Mouse (Mus musculus): ENCODE results near the gene Pear1. TPM values are rescaled to one million over a fixed set of nuclear protein-coding genes. Genes with fewer than 3 reads are reported as not detected.

The Pear1 gene
- total RNA-seq, 1 experiment from 2014 or later = 8.4 TPM

DNA sequence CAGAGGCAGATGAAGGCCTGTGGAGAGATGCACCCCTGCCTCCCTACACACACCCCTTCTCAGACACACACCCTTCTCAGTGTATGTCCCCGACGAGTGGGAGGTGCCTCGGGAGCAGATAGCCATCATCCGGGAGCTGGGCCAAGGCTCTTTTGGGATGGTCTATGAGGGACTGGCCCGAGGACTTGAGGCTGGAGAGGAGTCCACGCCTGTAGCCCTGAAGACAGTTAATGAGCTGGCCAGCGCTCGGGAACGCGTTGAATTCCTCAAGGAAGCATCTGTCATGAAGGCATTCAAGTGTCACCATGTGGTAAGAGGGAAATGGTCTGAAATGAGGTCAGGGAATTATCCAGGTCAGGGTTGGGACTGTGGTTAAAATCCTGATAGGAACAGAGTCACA lies 11.2 kb downstream of the Pear1 start:
- ATAC-seq (ENCODE audit: extremely low read depth, insufficient number of reproducible peaks, low FRiP score, poor library complexity, severe bottlenecking) = no peak

DNA sequence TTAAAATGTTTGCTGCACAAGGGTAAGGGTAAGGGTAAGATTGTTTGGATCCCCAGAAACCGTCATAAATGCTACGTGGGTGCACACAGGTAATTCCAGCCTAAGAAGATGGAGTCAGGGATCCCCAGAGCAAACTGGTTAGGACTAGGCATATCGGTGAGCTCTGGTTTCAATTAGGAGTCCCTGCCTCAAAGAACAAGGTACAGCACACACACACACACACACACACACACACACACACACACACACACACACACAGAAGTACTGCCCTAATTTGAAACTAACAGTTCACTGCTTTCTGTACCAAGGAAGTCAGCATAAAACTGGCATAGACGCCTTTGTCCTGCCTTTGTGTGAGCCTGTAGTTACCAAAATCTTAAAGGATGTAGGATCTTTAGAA lies 11.7 kb downstream of the Pear1 start:
- ATAC-seq (ENCODE audit: extremely low read depth, insufficient number of reproducible peaks, low FRiP score, poor library complexity, severe bottlenecking) = no peak

DNA sequence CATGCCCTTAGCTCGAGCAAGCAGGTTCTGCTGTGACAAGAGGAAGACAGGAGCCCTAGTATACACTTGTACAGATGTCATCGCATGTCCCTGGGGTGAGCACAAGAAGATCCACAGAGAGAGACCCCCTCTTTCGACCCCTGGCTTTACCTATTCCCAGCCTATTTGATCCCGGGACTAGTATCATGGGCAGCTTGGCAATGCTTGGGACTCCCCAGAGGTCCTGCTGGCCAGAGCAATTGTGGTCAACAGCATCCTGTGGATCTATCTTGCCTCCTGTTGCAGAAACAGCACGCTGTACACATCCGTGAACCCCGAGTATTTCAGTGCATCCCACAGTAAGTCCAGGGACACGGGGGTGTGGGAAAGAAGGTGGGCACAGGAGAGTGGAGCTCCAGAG lies 12.8 kb downstream of the Pear1 start:
- ATAC-seq (ENCODE audit: extremely low read depth, insufficient number of reproducible peaks, low FRiP score, poor library complexity, severe bottlenecking) = no peak

DNA sequence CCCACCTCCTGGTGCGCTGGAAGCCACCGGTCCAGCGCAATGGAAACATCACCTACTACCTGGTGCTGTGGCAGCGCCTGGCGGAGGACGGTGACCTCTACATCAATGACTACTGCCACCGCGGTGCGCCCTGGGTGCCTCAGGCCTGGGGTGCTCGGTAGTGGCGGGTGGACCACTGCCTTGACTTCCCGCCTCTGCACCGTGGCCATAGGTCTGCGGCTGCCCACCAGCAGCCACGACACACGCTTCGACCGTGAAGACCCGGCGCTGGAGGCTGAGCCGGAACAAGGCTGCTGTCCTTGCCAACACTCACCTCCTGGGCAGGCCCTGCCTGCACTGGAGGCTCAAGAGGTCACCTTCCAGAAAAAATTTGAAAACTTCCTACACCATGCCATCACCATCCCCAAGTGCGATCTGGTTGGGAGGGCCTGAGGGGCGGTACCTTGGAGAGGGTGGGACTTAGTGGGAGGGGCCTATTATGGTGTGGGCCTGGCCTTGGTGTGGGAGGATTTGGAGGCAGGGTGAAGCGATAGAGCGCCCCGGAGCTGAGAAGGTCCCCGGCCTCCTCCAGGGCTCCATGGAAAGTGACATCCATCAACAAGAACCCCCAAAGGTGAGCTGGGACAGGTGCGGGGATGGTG lies 14.7 kb downstream of the Pear1 start:
- no peak for ATAC-seq (ENCODE audit: extremely low read depth, insufficient number of reproducible peaks, low FRiP score, poor library complexity, severe bottlenecking)

DNA sequence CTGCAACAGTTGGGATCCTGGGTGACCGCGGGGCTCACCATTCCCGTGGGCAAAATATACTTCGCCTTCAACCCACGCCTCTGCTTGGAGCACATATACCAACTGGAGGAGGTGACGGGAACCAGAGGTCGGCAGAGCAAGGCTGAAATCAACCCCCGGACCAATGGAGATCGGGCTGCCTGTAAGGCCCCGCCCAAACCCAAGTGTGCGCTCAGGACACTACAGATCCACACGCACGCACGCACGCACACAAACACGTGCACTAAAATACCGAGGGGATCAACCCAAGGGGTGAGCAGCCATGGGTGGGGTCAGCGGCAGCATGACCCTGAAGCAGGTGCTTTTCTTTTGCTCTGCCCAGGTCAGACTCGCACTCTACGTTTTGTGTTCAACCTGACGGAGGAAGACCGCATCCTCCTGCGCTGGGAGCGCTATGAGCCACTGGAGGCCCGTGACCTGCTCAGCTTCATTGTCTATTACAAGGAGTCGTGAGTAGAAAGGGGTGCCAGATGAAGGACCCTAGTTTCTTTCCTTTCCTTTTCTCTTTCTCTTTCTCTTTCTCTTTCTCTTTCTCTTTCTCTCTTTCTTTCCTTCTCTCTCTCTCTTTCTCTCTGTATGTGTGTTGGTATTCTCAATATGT lies 19.9 kb downstream of the Pear1 start:
- ATAC-seq (ENCODE audit: extremely low read depth, insufficient number of reproducible peaks, low FRiP score, poor library complexity, severe bottlenecking) = 0 out of 2 replicates have a peak, but pooled peaks have one; percentile 13

DNA sequence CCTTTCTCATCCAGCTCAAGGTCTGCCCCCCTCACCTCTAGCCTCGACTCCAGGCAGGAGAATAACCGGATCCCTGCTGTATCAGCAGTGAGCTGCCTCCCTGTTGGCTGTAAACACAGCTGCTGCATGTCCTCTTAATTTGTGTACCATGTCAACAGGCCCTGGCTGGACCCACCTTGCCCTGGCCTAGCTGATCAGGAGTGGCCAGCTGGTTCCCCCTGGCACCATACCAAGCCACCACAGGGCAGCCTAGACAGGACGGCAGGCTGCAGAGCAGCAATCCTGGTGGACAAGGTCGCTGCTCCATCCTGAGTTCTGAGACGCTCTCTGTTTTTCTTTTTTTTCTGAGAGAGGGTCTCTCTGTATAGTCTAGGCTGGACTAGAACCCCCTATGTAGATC lies 22.4 kb downstream of the Pear1 start:
- no peak for ATAC-seq (ENCODE audit: extremely low read depth, insufficient number of reproducible peaks, low FRiP score, poor library complexity, severe bottlenecking)

DNA sequence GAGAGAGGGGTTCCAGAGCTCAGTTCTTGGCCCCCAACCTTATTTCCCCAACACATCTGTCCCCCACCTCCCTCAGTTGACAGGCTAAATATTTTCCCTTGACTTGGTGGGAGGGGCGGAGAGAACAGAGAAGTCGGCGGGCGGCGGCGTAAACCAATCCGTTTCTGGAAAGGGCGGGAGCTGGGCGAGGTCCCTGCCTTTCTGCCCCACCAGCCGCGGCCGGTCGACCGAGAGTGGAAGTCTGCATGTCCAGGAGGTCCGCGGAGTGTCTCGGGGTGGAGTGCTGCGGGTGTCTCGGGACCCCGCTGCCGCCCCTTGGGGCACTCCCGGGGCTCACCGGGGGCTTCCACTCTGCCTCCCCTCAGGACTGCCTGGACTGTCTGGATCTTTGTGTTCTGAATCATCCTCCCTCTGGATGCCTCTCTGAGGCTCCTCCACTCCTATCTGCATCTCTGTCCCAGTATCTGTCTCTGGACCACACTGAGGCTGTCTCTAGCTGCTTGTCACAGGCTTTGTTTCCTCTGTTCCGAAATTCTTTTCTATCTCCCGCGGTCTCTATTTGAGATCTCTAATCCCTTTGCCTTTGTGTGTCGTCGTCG lies 27.3 kb downstream of the Pear1 start, which contains the start of gene Insrr:
Gene Insrr, plus strand, starts transcription at position 216 of the 599 bp plus-strand sequence.
- no peak for ATAC-seq (ENCODE audit: extremely low read depth, insufficient number of reproducible peaks, low FRiP score, poor library complexity, severe bottlenecking)

DNA sequence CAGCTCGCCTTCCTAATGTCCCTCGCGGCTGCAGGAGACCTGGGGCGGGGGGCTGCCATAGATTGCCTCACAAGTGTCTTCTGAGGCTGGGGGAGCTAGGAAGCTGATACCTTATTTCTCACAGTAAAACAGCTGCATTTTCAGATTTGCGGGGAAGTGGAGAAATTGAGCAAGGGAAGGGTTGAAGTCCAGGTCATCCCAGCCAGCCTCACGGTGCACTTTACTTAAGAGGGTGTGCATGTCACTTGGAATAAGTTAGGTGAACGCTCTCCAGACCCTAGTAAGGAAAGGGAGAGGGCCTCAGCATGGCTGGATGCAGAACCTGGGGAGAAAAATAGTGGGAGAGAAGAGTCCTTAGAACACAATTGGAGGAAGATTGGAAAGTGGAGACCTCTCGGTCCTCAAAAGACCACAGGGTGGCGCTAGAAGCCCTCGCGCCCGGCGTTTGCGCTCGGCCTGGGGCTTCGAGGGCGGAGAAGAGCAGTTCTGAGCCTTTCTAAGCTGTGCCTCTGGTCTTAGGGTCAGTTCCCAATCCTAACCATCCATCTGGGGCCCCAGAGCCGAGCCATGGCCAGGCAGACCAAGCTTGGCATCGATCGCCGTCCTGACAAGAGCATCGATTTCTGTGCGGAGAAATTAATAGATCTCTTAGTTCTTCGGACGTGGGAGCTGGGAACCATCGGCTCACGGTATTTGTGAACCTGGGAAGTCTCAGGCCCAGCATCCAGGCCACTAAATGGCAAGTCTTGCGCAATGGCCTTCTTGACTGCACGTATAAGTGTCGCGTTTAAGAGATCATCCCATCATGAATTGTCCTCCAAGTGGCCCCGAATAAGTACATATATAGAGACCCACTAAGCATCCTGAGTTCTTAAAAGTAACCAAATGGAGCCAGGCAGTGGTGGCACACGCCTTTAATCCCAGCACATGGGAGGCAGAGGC lies 28.5 kb downstream of the Pear1 start:
- no peak for ATAC-seq (ENCODE audit: extremely low read depth, insufficient number of reproducible peaks, low FRiP score, poor library complexity, severe bottlenecking)

DNA sequence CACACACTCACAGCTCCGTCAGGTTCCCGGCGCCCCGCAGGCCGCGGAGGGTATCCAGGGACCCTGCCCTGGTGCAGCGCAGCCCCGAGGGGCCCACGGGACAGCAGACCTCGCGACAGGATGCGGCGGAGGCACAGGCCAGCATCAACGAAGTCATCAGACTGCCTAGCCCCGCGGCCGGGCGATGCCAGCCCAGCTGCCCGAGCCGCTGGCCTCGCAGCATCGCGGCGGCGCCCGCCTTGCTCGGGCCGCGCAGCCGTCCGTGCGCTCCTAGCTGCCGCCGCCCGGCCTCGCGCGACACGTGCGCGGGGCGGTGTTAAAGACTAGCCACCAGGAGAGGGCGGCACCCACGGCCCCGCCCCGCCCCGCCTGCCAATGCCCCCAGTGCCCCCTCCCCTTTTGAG lies 29.2 kb downstream of the Pear1 start, which contains the start of gene Ntrk1:
Gene Ntrk1, minus strand, starts transcription at position 241 of the 404 bp plus-strand sequence.
- ATAC-seq (ENCODE audit: extremely low read depth, insufficient number of reproducible peaks, low FRiP score, poor library complexity, severe bottlenecking) = no peak

DNA sequence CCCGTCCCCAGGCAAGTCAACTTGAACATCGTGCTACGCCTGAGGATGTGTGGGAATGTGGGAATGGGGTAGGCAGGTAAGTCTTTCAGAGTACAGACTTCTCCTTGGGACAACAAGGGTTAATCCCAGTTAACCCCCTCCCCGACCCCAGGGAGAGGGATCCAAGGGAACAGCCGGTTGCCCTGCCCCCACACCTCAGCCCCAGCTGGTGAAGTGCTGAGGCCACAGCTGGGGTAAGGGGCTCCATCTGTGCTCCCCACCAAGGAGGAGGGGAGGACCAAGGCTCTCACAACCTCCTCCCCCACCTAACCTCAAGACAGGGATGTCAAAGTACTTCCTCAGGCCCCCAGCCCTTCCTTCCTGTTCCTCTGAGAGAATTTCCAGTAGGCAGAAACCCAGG lies 34.3 kb downstream of the Pear1 start:
- ATAC-seq (ENCODE audit: extremely low read depth, insufficient number of reproducible peaks, low FRiP score, poor library complexity, severe bottlenecking) = no peak

DNA sequence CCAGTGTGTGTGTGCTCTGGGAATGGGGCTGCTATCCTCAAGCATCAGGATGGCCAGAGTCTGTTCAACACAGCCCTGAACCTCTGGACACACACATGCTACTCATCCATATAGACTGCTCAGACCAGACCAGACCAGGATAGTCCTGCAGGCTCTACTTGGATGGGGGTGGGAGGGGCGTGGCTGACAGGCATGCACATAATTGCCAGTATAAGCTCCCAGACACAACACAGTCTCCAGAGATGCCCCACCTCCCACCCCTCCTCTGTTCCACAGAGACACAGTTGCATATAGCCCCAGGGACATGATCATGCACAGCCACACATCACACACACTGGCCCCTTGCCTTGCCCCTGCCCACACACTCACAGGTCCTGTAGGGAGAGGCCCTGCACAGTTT lies 34.9 kb downstream of the Pear1 start:
- ATAC-seq (ENCODE audit: extremely low read depth, insufficient number of reproducible peaks, low FRiP score, poor library complexity, severe bottlenecking) = no peak

DNA sequence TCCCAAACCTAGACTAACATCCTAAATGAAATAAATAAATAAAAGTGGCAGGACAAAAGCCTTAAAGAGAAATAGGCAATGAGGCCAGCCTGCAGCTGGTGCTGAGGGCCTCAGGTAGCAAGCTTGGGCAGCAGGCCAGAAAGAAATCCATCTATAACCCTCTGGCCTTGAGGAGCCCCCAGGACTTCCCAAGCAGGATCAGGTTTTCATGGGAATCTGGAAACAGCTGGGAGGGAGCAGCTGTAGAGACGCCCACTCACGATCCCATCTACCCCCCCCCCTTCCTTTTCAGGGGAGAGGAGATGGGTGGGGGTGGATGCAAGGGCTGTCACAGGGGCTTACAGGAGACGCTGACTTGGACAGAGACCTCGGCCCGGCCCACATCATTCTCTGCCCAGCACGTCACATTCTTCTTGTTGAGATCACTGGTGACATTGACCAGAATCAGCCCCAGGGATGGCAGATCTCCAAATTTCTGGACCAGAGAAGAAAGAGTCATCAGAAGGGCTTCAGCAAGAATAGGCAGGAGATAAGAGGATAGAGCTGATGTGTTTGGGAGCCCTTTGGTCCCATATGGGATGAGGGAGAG lies 38.4 kb downstream of the Pear1 start:
- ATAC-seq (ENCODE audit: extremely low read depth, insufficient number of reproducible peaks, low FRiP score, poor library complexity, severe bottlenecking) = no peak

DNA sequence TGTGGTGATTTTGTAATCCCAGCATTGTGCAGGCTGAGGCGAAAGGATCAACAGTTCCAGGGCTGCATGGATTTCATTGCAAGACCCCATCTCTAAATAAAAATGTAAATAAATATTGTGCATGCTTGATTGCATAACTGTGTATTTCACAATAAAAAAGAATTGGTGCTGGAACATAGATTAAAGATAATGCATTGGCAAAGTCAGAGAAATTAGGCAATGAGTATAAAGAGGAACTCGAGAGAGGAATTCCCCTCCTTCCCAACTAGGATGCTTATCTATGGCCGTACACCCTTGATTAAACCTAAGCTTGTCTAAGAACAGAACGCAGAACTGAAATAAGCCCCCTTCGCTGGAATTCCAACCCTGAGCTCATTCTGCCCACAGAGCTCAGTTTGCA lies 39.0 kb downstream of the Pear1 start:
- ATAC-seq (ENCODE audit: extremely low read depth, insufficient number of reproducible peaks, low FRiP score, poor library complexity, severe bottlenecking) = no peak

DNA sequence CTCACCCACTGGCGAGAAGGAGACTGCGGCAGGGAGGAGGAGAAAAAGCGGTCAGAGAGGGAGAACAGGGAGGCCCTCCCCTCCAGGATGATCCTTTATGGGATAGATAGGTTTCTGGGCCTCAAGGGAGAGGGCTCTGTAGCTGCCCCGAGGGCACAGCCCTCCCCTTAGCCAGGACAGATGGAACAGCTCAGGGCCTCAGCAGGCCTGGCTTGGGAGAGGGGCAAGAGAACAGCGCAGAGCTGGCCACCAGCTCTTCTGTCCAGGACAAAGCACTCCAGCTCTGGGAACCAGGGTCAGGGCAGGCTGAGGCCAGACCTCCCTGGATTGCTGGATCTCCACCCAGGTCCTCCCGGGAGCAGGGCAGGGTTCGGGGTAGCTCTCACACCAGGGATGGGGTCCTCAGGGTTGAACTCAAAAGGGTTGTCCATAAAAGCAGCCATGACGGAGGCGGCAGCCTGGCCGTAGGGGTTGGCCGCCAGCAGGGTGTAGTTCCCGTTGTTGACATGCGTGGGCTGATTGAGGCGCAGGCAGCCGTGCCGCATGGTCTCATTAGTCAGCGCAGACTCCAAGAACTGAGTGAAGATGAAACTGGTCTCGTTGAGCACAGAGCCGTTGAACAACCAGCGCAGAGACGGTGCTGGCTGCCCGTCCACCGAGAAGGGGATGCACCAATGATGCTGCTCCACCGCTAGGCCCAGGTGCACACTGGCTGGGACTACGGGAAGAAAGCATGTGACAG lies 40.7 kb downstream of the Pear1 start:
- ATAC-seq (ENCODE audit: extremely low read depth, insufficient number of reproducible peaks, low FRiP score, poor library complexity, severe bottlenecking) = no peak

DNA sequence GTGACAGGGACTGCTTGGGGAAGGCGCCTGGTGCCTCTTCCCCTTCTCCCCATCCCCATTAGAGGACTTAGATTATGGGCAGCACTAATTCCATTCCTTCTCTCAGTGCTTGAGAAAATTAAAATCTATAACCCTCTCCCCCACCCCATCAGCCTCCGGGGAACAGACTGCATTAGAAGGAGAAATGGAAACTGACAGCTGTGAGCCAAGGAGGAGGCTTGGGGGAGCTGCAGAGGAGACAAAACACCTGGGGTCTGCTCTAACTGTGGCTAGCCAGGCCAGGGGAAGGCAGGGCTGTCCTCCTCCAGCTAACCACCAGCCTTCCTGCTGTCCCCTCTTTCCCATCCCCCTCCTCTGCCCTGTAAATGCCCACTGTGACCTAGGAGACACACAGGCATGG lies 45.0 kb downstream of the Pear1 start:
- ATAC-seq (ENCODE audit: extremely low read depth, insufficient number of reproducible peaks, low FRiP score, poor library complexity, severe bottlenecking) = no peak

DNA sequence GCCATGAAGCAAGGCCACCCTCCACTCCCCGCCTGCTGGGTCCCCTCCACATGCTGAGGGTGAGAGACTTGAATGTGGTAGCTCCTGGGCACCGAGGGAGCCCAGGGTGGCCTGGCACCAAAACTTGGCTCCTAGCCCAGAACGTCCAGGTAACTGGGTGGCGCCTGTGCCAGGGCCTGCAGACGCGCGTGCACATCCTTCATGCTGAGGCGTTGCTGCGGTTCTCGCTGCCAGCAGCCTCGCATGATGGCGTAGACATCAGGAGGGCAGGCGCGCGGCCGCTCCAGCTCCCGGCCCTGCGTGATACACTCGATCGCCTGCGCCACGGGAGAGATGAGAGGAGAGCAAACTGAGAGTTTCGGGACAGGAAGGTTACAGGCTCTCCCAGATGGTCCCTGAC lies 45.8 kb downstream of the Pear1 start:
- ATAC-seq (ENCODE audit: extremely low read depth, insufficient number of reproducible peaks, low FRiP score, poor library complexity, severe bottlenecking) = no peak

DNA sequence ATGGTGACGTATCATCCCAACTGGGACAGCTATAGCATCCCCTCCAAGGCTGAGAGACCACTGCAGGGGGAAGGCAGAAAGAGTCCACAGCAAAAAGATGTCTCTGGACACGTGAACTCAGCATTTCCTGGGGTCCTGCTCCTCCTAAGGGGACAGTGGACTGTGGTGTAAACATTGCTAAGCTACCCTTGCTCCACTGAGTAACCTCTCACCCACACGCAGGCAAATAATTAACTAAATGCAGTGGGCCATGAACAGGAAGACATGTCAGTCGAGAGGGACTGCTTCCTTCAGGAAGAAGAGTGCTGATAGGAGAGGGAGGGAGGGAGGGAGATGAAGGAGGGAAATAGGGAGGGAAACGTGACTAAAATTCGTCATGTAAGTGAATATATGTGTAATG lies 53.0 kb downstream of the Pear1 start:
- ATAC-seq (ENCODE audit: extremely low read depth, insufficient number of reproducible peaks, low FRiP score, poor library complexity, severe bottlenecking) = no peak

DNA sequence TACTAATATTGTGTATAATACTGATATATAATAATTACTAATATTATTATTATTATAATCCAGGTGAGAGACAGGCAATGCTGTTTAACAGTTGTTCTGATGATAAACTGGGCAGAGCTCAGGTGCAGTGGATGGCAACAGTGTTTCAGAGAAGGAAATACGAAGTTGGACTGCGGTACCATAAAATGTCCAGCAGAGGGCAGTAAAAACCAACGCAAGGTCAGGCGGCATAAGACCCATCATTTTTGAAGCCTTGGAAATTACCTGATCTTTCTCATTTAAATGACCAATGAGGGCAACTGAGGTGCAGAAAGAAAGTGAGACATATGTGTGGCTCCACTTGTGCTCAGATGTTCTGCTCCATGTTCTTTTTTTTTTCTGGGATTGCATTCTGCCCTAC lies 53.8 kb downstream of the Pear1 start:
- ATAC-seq (ENCODE audit: extremely low read depth, insufficient number of reproducible peaks, low FRiP score, poor library complexity, severe bottlenecking) = peak; percentile 54; the same call in 1 of the 2 replicates

Data from neutrophil, adult 5-6 weeks (primary cell).